Mouse (Mus musculus): ENCODE results near the gene Zc3h7a.

DNA sequence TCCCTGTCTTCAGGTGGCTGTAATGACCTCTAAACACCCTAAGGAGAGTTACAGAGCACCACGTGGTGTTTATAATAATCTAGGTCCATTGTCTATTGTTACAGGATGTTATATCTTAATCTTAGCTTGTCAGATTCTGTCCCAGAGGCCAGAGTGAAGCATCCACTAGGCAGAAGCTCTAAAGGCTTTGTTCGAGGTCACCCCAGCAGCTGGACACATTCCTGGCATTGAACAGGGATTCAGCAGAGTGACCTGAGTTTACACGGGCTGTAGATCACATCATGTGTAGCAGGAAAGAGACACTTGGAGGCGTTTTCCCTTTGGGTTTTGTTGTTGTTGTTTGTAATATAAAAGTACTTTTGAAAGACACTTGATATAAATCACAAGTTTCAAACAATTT, 84.1 kb downstream of the Zc3h7a start:
- TF ChIP-seq CTCF (IDR thresholded peaks at IDR 0.05; ENCODE audit: low read depth) (no peak), EP300 (optimal IDR thresholded peaks at IDR 0.05) (no peak)

Measured in stomach, postnatal 0 days (tissue).